Mouse (Mus musculus) hindbrain, embryonic 11.5 days (tissue): ENCODE data around the gene Creld2. TPM values are rescaled to one million over a fixed set of nuclear protein-coding genes. Genes with fewer than 3 reads are reported as not detected.
"Not testable (repeated sequence)": the region's sequence is repeated elsewhere in the genome, so short reads cannot be mapped to it uniquely, and the experiment has no call there.

ENCODE experiments used
- ATAC-seq: fragments of 200-750 bp; cut with Nextera tagmentation; 2 replicates; pipeline ENCODE4 v1.8.0; 2017; ENCODE audit warnings: mild to moderate bottlenecking, moderate TSS enrichment, moderate library complexity; ENCODE audit not compliant: low FRiP score
- DNase-seq: peaks from one replicate; pipeline ENCODE4 v3.0.0-alpha.2; 2015; ENCODE audit warnings: low spot score
- H3K27ac ChIP-seq: fragments of 300-500 bp; sonication (generic); 2 replicates; pipeline ENCODE4 v1.5.1; 2014; ENCODE audit warnings: mild to moderate bottlenecking, low read depth, low read length
- H3K27me3 ChIP-seq: fragments of 300-500 bp; sonication (generic); 2 replicates; pipeline ENCODE4 v1.6.1; 2014; ENCODE audit warnings: mild to moderate bottlenecking, low read length, moderate library complexity, mixed read lengths; ENCODE audit not compliant: control insufficient read depth, insufficient read depth
- H3K36me3 ChIP-seq: fragments of 300-500 bp; sonication (generic); 2 replicates; pipeline ENCODE4 v1.6.1; 2014; ENCODE audit warnings: mild to moderate bottlenecking, low read length, moderate library complexity, mixed read lengths; ENCODE audit not compliant: control insufficient read depth, insufficient read depth
- H3K4me1 ChIP-seq: fragments of 300-500 bp; sonication (generic); replicated peaks from 2 replicates; pipeline ENCODE4 v1.6.1; 2014; ENCODE audit warnings: low read length, mixed read lengths; ENCODE audit not compliant: control insufficient read depth, insufficient read depth
- H3K4me2 ChIP-seq: fragments of 300-500 bp; sonication (generic); replicated peaks from 2 replicates; pipeline ENCODE4 v1.6.1; 2014; ENCODE audit warnings: mild to moderate bottlenecking, low read depth, low read length
- H3K4me3 ChIP-seq: fragments of 300-500 bp; sonication (generic); 2 replicates; pipeline ENCODE4 v1.5.1; 2014; ENCODE audit warnings: low read depth, low read length
- H3K9ac ChIP-seq: fragments of 300-500 bp; sonication (generic); 2 replicates; pipeline ENCODE4 v1.6.1; 2014; ENCODE audit warnings: low read depth, low read length
- H3K9me3 ChIP-seq: fragments of 300-500 bp; sonication (generic); 2 replicates; pipeline ENCODE4 v1.6.1; 2016; ENCODE audit warnings: low read length; ENCODE audit not compliant: control insufficient read depth
- WGBS: fragments of 180-500 bp; shearing (Covaris S2); extraction: QIAGEN DNeasy Blood & Tissue Kit; methylation state at CpG from one replicate; pipeline ENCODE4 v1.1.7; 2014; 5-methylcytosine and 5-hydroxymethylcytosine counted together
- polyA plus RNA-seq: library from polyadenylated mRNA; unstranded; fragments of >200 nt; fragmentation: Nextera tagmentation; extraction: Ambion mirVana; gene quantifications from 2 replicates; pipeline ENCODE4 v1.2.1, GENCODE M21; 2014

Creld2 gene
- polyA plus RNA-seq, result 85.3 and 89.5 TPM in 2 replicates

DNA sequence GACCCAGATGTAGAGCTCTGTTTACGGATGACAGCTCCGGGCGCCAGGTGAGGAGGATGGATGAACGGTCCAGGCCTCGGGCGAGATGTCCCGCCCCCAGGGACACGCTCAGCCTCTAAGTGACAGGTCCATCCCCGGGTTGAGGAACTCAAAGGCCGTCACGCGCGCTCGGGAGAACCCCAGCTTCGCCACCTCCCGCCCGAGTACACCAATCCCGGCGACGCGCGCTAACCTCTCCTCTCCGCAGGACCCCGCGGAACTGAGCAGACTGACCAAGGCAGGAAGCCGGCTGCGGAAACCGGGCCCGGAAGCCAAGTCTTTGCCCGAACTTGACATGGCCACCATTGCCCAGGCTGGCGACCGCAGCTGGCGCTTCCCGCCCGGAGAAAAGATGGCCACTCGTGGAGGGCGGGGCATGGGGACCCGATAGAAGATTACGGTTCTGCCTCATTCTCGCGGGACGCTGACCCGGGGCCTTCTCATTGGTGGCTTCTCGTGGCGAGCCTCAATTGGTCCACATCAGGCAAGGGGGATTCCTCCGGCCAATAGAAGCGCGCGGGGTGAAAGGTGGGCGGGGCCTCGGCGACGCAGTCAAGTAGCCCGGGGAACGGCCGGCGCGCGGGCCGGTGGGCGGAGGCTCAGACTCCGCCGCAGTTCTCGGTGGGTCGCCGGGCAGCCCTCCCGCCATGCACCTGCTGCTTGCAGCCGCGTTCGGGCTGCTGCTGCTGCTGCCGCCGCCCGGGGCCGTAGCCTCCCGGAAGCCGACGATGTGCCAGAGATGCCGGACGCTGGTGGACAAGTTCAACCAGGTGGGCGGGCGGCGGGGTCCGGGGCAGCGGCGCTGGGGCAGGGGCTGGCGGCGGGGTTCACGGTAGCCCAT is at the start of gene Creld2, which contains the start of gene Alg12:
Gene Creld2, plus strand, starts transcription at position 621 of the 880 bp plus-strand sequence.
Gene Alg12, minus strand, starts transcription at position 293 of the 880 bp plus-strand sequence.
- under 1% methylated on average over 80 of the region's 88 CpGs for WGBS
- peak within 1 kb of the TSS; percentile 88 for H3K4me3 ChIP-seq
- H3K27me3 ChIP-seq, result no peaks in the 10 kb centered on the region
- peak within 1 kb of the TSS; percentile 68 for H3K27ac ChIP-seq
- ATAC-seq, result peak; percentile 98
- H3K4me1 ChIP-seq, result peaks cover 5% of the 10 kb centered on the region
- no peaks in the 10 kb centered on the region for H3K9me3 ChIP-seq
- H3K4me2 ChIP-seq, result peak within 1 kb of the TSS; percentile 91
- peaks cover 6% of the 10 kb centered on the region; the same call in 1 of the 2 replicates for H3K36me3 ChIP-seq
- peak; percentile 99 for DNase-seq
- H3K9ac ChIP-seq, result peak within 1 kb of the TSS; percentile 81

DNA sequence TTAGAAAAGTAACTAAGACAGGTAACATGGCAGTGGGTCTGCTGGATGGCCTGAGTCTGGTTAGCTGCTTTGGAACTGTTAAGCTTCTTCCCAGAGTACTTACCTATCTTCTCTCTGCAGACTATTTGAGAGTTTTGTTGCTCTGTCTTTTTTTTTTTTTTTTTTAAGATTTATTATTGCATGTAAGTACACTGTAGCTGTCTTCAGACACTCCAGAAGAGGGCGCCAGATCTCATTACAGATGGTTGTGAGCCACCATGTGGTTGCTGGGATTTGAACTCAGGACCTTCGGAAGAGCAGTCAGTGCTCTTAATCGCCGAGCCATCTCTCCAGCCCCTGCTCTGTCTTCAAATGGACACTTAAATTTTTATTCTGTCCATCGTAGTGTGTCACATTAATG is 44.8 kb upstream of the Creld2 start:
- WGBS, result 90% methylated on average over 5 of the region's 5 CpGs
- H3K36me3 ChIP-seq, result peaks cover 13% of the 10 kb centered on the region
- ATAC-seq, H3K27ac ChIP-seq, DNase-seq, H3K4me2 ChIP-seq, H3K4me1 ChIP-seq, H3K9ac ChIP-seq, H3K4me3 ChIP-seq, H3K9me3 ChIP-seq, H3K27me3 ChIP-seq: not testable (repeated sequence)

DNA sequence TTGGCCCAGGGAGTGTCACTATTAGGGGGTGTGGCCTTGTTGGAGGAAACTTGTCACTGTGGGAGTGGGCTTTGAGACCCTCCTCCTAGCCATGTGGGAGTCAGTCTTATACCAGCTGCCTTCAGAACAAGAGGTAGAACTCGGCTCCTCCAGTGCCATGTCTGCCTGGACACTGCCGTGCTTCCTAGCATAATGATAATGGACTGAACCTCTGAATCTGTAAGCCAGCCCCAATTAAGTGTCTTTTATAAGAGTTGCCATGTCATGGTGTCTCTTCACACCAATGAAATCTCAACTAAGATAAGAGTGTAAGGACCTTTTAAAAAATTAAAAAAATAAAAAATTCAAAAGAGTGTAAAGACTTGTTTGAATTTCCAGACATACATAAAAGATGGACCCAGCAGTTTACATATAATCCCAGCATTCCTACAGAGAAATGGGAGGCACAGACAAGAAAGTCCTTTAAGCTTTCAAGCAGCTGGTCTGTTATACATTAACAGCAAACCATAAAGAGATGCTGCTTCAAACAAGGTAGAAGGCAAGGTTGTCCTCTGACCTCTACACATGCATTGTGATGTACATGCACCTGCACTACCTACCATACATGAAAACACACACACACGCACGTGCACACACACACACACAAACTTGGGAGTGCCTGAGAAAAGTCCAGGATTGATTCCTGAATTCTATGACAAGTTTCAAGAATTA is 27.2 kb upstream of the Creld2 start:
- WGBS, result 87% methylated on average over 4 of the region's 4 CpGs
- no peak for DNase-seq
- H3K9me3 ChIP-seq, result no peaks in the 10 kb centered on the region
- no peaks in the 10 kb centered on the region for H3K36me3 ChIP-seq
- ATAC-seq, result no peak
- no peak overlapping the region for H3K27ac ChIP-seq
- H3K9ac ChIP-seq, result no peak overlapping the region
- H3K4me3 ChIP-seq, result no peak overlapping the region
- H3K4me2 ChIP-seq, result no peak overlapping the region
- no peaks in the 10 kb centered on the region for H3K27me3 ChIP-seq
- H3K4me1 ChIP-seq, result no peaks in the 10 kb centered on the region

DNA sequence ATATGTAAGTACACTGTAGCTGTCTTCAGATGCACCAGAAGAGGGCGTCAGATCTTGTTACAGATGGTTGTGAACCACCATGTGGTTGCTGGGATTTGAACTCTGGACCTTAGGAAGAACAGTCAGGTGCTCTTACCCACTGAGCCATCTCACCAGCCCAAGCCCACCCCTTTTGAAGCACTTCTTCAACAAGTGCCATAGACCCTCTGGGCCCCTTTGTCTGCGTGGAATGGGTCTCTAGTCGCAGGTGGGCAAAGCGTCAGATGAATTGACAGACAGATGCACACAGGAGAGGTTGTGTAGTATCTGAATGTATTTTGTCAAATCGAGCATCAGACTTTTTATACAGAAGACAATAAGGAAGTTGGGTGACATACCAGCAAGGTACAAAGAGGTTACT is 24.7 kb upstream of the Creld2 start:
- not testable (repeated sequence) for H3K4me1 ChIP-seq, H3K4me3 ChIP-seq, H3K36me3 ChIP-seq, H3K9ac ChIP-seq, H3K4me2 ChIP-seq, DNase-seq, H3K27ac ChIP-seq, H3K9me3 ChIP-seq, H3K27me3 ChIP-seq, ATAC-seq
- WGBS, result 88% methylated on average over 5 of the region's 5 CpGs

DNA sequence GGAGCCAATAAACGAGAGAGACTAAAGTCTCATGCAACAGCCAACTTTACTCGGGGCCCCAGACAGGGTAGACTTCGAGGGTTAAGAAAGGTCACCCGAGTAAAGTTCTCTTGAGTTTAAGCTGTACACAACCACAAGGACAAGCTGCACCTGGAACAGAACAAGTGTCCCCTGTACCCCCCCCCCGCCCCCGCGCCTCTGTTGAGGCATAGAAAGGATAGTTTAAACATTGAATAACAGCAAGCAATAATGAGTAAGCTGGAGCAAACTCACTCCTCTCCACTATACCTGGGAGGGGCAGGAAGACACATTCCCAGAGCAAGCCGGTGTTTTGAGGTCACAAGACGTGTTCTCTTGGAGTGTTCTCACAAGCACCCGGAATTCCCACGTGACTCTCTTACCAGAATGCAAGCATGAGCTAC is 19.5 kb upstream of the Creld2 start:
- no peak for DNase-seq
- H3K36me3 ChIP-seq, result no peaks in the 10 kb centered on the region
- H3K9ac ChIP-seq, result no peak overlapping the region
- H3K27ac ChIP-seq, result no peak overlapping the region
- no peak overlapping the region for H3K4me3 ChIP-seq
- 95% methylated on average over 11 of the region's 11 CpGs for WGBS
- H3K27me3 ChIP-seq, result no peaks in the 10 kb centered on the region
- no peak for ATAC-seq
- H3K9me3 ChIP-seq, result no peaks in the 10 kb centered on the region
- H3K4me2 ChIP-seq, result no peak overlapping the region
- H3K4me1 ChIP-seq, result no peaks in the 10 kb centered on the region

DNA sequence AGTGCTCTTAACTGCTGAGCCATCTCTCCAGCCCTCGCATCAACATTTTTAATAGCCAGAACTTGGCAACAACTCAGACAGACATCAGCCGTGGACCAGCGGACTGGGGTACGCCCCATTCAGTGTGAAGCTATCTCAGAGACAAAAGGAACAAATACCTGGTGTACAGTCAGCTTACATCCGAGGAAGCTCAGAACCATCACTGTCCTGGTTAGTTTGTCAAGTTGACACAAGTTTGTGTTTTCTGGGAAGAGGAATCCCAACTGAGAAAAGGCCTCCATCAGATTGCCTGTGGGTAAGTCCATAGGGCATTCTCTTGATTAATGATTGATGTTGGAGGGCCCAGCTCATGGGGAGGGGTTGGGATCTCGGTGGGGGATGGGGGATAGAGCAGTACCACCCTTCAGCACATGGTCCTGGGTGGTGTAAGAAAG is 18.5 kb upstream of the Creld2 start:
- Histone ChIP-seq H3K27me3 (no peaks in the 10 kb centered on the region), H3K4me2 (no peak overlapping the region), H3K4me3 (no peak overlapping the region), H3K27ac (no peak overlapping the region), H3K4me1 (no peaks in the 10 kb centered on the region), H3K9me3 (no peaks in the 10 kb centered on the region), H3K9ac (no peak overlapping the region), H3K36me3 (no peaks in the 10 kb centered on the region)
- no peak for DNase-seq
- 81% methylated on average over 6 of the region's 6 CpGs for WGBS
- ATAC-seq, result no peak

DNA sequence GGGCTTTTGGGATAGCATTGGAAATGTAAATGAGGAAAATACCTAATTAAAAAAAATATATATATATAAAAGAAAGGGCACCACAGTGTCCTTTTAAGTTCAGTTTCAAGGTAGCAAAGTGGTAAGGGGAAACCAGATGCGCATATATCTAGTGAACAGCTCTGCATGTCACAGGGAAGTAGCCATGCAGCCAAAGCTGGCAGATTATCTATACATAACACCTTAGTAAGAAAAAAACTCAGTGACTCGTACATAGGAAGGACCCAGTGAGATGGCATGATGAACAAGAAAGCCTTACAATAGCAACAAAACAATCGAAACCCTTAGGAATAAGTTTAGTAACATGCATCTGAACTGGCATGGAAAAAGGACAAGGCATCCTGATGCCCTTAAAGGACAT is 17.5 kb upstream of the Creld2 start:
- Histone ChIP-seq H3K27me3 (no peaks in the 10 kb centered on the region), H3K4me3 (no peak overlapping the region), H3K4me2 (no peak overlapping the region), H3K9me3 (no peaks in the 10 kb centered on the region), H3K9ac (no peak overlapping the region), H3K4me1 (no peaks in the 10 kb centered on the region), H3K27ac (no peak overlapping the region), H3K36me3 (no peaks in the 10 kb centered on the region)
- no peak for DNase-seq
- WGBS, result 94% methylated on average over 3 of the region's 3 CpGs
- no peak for ATAC-seq

DNA sequence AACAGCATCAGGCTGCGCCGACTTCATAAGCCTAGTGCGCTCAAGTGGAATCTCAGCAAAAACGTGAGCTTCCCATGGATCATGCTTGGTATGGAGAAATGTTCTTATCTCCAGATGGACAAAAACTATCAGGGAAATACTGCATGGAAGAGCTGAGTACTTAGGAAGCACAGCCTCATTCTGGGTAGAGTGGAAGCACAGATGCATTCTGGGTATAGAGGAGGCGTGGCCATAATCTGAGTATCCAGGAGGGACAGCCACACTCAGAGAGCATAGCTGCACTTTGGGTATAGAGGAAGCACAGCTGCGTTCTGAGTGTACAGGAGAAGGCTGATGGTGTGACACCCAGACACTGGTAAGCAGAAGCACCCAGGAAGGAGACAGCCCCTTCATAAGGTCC is 17.1 kb upstream of the Creld2 start:
- Histone ChIP-seq H3K4me3 (no peak overlapping the region), H3K27me3 (no peaks in the 10 kb centered on the region), H3K4me2 (no peak overlapping the region), H3K36me3 (no peaks in the 10 kb centered on the region), H3K4me1 (no peaks in the 10 kb centered on the region), H3K9me3 (no peaks in the 10 kb centered on the region), H3K27ac (no peak overlapping the region), H3K9ac (no peak overlapping the region)
- DNase-seq, result no peak
- ATAC-seq, result no peak
- WGBS, result 89% methylated on average over 6 of the region's 6 CpGs
